Mouse (Mus musculus) fat pad, adult 2 months (tissue): ENCODE measurements around the gene Mars.
"Not testable (repeated sequence)": the region's sequence is repeated elsewhere in the genome, so short reads cannot be mapped to it uniquely, and the experiment has no call there.

Experiments used
- DNase-seq: peaks from one replicate; pipeline ENCODE4 v3.0.0-alpha.2; 2011; ENCODE audit warnings: low read depth, low spot score; ENCODE audit errors: extremely low read depth

Gene Mars

DNA sequence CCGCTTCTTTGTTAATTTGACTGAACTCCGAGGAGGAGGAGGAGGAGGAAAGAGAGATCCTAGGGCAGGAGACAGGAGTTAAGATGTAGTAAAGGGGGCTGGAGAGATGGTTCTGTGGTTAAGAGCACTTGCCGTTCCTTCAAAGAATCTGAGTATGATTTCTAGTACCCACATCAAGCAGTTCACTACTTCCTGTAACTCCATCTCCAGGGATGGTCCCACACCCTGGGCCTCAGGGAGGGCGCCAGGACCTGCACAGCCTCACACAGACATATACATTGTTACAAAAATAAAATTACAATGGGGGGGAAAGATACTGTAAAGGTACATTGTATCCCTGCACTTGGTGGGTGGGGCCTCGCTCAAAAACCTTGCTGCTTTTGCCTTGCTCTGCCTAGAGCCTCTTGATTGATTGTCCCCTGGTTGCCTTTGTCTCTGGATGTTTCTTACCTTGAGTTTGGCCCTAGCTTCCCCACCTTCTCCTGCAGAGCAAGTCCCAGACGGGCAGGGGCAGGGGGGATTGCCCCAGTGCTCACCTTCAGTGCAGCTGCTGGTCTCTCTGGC is 26.0 kb upstream of the Mars start:
- DNase-seq = no peak

DNA sequence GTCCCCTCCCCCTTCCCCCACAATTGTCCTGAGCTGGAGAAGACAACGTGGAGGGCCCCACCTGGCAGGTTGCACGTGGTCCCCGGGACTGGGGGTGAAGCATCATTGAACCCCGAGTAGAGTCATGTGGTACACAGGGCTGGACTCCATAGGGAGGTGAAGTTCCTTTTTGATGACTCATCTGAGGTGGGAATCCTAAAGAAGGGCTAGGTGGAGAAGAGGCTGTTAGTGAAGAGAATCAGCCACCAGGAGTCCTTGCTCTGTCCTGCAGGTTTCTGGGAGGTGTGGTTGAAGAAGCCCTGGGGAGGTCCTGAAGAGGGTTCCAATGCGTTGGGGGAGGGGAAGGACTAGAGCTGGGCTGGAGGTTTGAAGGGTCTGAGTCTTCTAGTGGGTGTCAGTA is 25.4 kb upstream of the Mars start:
- DNase-seq = no peak

DNA sequence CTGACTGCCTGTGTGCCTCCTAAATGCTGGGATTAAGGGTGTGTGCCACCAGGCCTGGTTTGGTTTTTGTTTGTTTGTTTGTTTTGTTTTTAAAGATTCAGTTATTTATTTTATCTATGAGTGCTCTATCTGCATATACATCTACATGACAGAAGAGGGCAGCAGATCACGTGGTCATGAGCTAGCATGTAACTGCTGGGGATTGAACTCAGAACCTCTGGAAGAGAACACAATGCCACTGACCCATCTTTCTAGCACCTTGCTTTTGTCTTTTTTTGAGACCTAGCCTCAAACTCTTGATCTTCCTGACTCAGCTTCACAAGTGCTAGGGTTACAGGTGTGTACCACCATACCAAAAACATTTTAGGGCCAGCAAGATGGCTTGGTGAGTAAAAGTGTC is 23.7 kb upstream of the Mars start:
- DNase-seq = no peak

GRCm38 (mm10) chr10:127333152-127333551 is 21.6 kb upstream of the Mars start:
- no peak for DNase-seq

DNA sequence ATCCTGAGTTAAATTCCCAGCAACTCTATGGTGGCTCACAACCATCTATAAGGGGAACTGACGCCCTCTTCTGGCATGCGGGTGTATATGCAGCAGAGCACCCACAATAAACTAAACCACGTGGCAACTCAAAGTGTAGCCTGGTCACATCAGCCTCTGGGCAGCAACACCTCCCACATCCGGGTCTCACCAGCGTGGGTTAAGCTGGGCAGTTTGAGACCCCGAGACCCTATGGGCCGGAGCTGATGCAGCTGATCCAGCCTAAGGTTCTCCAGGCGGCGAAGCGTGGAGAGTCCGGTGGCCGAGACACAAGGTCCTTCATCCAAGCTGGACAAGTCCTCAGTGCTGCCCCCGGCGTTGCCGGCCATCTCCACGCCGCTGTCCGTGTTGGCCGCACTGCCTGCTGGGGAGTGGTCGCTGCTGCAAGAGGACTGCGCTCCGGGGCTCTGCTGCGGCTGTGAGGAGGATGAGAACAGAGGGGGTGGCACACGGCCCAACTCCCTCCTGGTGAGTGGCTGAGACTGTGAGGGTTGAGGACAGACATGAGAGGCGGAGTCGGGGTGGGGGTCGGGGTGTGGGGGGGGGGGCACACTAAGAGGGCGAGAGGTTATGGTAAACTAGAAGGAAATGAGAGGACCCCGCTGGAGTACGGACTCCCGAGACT is 20.8 kb upstream of the Mars start:
- no peak for DNase-seq

DNA sequence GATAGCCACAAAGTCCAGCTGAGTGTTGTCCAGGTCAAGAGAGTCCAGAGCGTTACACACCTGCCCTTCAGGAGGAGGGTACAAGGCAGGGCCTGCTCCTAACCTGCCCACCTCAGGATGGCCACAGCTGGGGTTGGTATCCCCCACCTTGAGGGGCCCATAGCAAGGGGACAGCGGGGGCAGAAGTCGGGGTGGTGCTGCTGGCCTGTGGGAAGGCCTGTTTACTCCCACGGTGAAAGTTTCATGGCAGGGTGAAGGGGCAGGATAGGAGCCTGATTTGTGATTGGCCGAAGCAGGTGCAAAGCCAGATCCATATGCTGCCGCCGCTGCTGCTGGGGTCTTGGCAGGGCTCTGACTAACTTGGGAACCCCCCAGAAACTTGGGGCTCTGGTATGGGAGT is 18.6 kb upstream of the Mars start:
- no peak for DNase-seq

DNA sequence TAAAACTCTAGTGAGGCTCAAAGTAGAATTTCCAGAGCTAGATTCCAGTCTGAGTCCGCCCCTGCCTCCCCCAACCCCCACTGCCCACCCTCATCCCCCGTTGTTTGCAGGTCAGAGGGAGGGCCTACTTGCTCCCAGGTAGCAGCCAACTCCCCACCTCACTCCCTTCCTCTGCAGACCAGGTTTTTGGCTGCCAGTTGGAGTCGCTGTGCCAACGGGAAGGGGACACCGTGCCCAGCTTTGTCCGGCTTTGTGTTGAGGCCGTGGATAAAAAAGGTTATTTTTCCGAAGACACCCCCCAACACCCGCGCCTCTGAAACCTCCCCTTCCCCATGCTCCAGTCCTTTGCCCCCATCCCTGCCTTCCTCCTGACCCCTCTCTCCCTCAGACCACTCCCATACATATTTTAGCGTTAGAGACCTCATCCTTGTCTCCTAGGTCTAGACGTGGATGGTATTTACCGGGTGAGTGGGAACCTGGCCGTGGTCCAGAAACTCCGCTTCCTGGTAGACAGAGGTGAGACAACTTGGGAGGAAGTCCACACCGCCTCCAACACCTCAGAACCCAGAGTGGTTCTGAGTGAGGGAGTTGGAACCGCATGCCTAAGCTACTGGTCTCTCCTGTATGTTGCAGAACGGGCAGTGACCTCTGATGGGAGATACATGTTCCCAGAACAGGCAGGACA is 16.0 kb upstream of the Mars start:
- no peak for DNase-seq

DNA sequence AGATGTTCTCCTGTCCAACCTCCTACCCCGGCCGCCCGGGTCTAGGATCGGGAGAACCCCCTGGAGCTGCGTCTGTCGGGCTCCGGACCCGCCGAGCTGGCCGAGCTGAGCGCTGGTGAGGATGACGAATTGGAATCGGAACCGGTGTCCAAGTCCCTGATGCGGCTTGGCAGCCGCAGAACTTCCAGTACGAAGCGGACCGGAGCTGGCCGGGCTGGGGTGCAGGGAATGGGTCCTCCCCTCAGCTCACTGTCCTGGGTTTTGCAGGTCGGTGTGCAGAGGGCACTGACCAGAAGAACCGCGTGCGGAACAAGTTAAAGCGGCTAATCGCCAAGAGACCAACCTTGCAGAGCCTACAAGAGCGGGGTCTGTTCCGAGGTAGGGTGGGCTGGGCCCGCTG is 15.2 kb upstream of the Mars start:
- DNase-seq = no peak

GRCm38 (mm10) chr10:127326017-127326801 is 14.6 kb upstream of the Mars start:
- no peak for DNase-seq

GRCm38 (mm10) chr10:127325454-127326016 is 13.9 kb upstream of the Mars start:
- DNase-seq = no peak

DNA sequence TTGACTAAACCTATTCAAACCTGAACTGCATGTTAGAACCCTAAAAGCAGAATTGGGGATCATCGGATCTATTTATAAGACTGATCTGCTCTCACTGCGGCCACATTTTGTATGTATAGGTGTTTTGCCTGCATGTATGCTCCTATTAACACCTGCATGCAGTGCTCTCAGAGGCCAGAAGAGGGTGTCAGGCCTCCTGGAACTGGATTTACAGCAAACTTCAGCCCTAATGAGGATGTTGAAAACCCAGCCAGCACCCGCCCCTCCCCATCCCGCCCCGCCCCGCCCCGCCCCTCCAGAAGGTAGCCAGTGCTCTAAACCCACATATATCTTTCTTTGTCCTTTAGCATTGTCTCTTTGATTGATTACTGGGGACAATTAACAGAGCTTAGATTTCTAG is 12.9 kb upstream of the Mars start:
- DNase-seq = no peak

GRCm38 (mm10) chr10:127323131-127323855 is 11.7 kb upstream of the Mars start:
- DNase-seq = no peak

GRCm38 (mm10) chr10:127322669-127323068 is 11.1 kb upstream of the Mars start:
- no peak for DNase-seq

- no peak for DNase-seq
Observed at GRCm38 (mm10) chr10:127322178-127322577, 10.6 kb upstream of the Mars start.

DNA sequence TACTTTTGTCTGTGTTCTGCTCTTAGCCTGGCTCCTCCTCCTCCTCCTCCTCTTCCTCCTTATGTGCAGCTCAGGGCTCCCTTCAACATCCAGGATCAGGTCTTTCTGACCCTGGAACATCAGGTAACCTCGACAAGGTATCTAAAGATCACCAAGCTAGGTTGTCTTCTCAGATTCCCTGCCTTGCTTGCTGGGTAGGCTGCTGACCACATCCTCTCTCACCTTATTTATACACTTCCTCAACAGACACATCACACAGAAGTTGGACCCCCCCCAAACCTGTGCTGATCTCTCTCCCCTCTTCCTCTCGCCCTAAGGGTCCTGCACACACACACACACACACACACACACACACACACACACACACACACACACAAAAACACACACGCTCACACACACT is 10.0 kb upstream of the Mars start, which contains the start of gene Arhgap9:
Gene Arhgap9, plus strand, starts transcription at position 344 of the 400 bp plus-strand sequence.
- DNase-seq = no peak

DNA sequence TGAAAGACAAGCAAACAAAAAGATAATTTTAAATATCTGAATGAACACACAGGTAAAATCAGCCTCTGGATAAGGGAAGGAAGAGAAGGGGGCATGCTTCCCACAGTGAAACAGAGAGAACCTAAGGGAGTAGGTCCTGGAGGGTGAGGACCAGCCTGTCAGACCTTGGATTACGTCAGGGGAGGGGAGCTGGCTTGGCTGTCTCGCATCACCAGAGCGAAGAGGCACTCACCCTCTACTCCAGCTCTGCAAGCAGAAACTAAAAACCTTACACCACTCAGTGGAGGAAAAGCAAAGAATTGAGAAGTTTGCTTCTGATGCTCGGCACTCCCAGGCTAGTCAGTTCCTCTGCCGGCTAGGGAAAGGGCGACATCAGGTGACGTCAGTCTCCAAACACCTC is 8.4 kb upstream of the Mars start:
- DNase-seq = no peak

DNA sequence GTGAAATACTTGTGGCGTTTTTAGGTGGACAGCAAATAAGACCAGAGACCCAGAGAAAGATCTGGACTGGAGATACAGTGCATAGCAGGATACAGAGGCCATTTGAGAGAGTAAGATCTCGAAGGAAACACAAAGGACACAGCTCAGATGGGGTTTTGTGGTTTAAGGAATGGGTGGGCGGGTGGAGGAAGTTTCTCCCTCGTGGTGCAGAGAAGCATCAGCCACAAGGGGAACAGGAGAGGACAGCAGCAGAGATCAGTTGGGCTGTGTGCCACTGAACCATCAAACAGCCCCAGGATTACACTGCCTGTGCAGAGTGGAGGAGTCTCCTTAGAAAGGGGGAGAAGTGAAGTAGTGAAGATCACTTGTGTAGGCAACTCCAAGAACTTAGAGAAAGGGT is 6.4 kb upstream of the Mars start:
- DNase-seq = no peak

DNA sequence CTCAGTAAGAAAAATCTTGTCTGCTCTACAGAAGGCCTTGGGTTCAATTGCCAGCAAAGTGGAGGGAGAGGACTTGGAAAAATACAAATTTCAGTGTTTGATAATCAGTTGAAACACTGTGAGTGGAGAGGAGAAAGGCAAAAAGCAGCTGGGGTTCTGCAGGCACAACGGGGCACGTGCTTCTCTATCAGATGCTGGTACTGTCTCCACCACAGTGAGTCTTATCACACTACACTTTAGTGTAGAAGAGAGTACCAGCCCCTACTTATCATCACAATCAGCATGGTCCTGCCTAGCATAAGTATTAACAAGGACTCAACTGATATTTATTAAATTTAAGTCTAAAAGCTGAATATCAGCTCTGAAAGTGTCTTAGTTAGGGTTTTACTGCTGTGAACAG is 5.7 kb upstream of the Mars start:
- no peak for DNase-seq

- DNase-seq = not testable (repeated sequence)
Observed at GRCm38 (mm10) chr10:127314950-127315349, 3.4 kb upstream of the Mars start.

GRCm38 (mm10) chr10:127313516-127313915 is 1.9 kb upstream of the Mars start:
- not testable (repeated sequence) for DNase-seq

DNA sequence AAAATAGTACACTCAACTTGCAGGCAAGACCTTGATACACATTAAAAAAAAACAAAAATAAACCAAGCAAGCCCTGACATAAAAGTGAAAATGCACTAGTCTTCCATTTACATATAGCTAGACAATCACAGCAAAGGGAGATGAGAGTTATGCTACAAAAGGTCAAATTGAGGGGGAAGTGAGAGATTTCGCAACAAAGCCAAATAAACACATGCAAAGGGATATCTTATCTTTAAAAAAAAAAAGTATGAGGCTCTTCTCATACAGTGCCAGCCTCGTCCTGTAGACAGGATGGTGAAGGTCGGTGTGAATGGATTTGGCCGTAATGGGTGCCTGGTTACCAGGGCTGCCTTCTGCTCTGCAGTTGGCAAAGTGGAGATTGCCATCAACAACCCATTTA is 1.3 kb upstream of the Mars start:
- DNase-seq = no peak
